ENCODE assay signal across 9 mouse cellular contexts in genomic region chr4:46533934-46534720, GRCm38 (mm10). TPM values are rescaled to one million over a fixed set of nuclear protein-coding genes. Genes with fewer than 3 reads are reported as not detected.
A peak's percentile ranks its signal among the peaks of the same experiment; 100 is the strongest.
DNase-seq lines count a peak whose midpoint lies in the region; ATAC-seq lines count a peak whose summit lies in the region.
"Had no signal": no experiment of that assay in that cellular context is flagged by ENCODE, and none has a peak within 500 bp of the region (broad histone marks: within the 10 kb centered on the region; RNA-seq: fewer than 3 reads in every experiment).

No protein-coding gene starts in this region.

- no peak overlapping the region for H3K4me2 ChIP-seq in limb, embryonic 11.5 days (ENCODE audit: low read depth, severe bottlenecking)
- H3K4me2 ChIP-seq in midbrain, embryonic 11.5 days, result peak overlapping the region; percentile 26; the same call in 1 of the 2 replicates

- H3K9ac ChIP-seq in limb, embryonic 11.5 days (ENCODE audit: low read length), result no peak overlapping the region
- no peak overlapping the region for H3K9ac ChIP-seq in midbrain, embryonic 11.5 days (ENCODE audit: low read length)

- peaks cover 40% of the 10 kb centered on the region for H3K27me3 ChIP-seq in limb, embryonic 11.5 days (ENCODE audit: control insufficient read depth, insufficient read depth, low read length)
- H3K27me3 ChIP-seq in midbrain, embryonic 11.5 days (ENCODE audit: control insufficient read depth, insufficient read depth, low read length), result peaks cover 38% of the 10 kb centered on the region

- peaks cover 2% of the 10 kb centered on the region; the same call in 1 of the 2 replicates for H3K4me1 ChIP-seq in limb, embryonic 11.5 days (ENCODE audit: control insufficient read depth, insufficient read depth, low read length)
- H3K4me1 ChIP-seq in midbrain, embryonic 11.5 days (ENCODE audit: control insufficient read depth, insufficient read depth, low read length), result 0 out of 2 replicates have a peak, but pooled peaks cover 3% of the 10 kb centered on the region

- no peaks in the 10 kb centered on the region for H3K36me3 ChIP-seq in limb, embryonic 11.5 days (ENCODE audit: control insufficient read depth, insufficient read depth, low read length)
- H3K36me3 ChIP-seq in midbrain, embryonic 11.5 days (ENCODE audit: control insufficient read depth, insufficient read depth, low read length), result no peaks in the 10 kb centered on the region

- no peak overlapping the region for H3K27ac ChIP-seq in limb, embryonic 11.5 days (replicated peaks; ENCODE audit: low read depth, low read length)
- no peak overlapping the region for H3K27ac ChIP-seq in midbrain, embryonic 11.5 days (ENCODE audit: low read depth, low read length)

- 8% methylated on average over 29 of the region's 29 CpGs for WGBS in limb, embryonic 11.5 days
- WGBS in midbrain, embryonic 11.5 days, result 12% methylated on average over 29 of the region's 29 CpGs

- no peaks in the 10 kb centered on the region for H3K9me3 ChIP-seq in limb, embryonic 11.5 days (ENCODE audit: control insufficient read depth, low read length)
- H3K9me3 ChIP-seq in midbrain, embryonic 11.5 days (ENCODE audit: control insufficient read depth, low read length), result no peaks in the 10 kb centered on the region

- ATAC-seq in granulocyte monocyte progenitor cell, adult 5-6 weeks (replicated peaks; ENCODE audit: poor library complexity, severe bottlenecking), result peak; percentile 47
- no peak for ATAC-seq in limb, embryonic 11.5 days (ENCODE audit: insufficient number of reproducible peaks, low FRiP score, low TSS enrichment, low read depth)
- no peak for ATAC-seq in midbrain, embryonic 11.5 days (ENCODE audit: low FRiP score)

- peak; percentile 13 for DNase-seq in retina, embryonic 14.5 days (ENCODE audit: low spot score)
- DNase-seq in retina, postnatal 1 day, result no peak
- peak; percentile 39 for DNase-seq in limb, embryonic 11.5 days (ENCODE audit: low spot score)
- no peak for DNase-seq in midbrain, embryonic 11.5 days (ENCODE audit: low spot score, missing footprints)
- DNase-seq in frontal cortex, postnatal 25 days (ENCODE audit: low spot score in 2 of 2), result no peak
- DNase-seq in ovary, postnatal 10 days (ENCODE audit: low spot score), result no peak
- no peak for DNase-seq in natural killer cell, adult 2 months (ENCODE audit: low spot score in 2 of 2)

- peak overlapping the region; percentile 7; the same call in 1 of the 2 replicates for H3K4me3 ChIP-seq in limb, embryonic 11.5 days (ENCODE audit: low read depth, low read length)
- H3K4me3 ChIP-seq in midbrain, embryonic 11.5 days (ENCODE audit: low read depth, low read length), result peak overlapping the region; percentile 11; the same call in 1 of the 2 replicates
- H3K4me3 ChIP-seq: myocyte had no signal

RNA-seq across cellular contexts. Expression of gene Trim14, which starts 1.8 kb away (rescaled TPM):
- 21.1 and 34.2 TPM in 2 replicates for total RNA-seq in granulocyte monocyte progenitor cell, adult 5-6 weeks (2014; fragmentation: Nextera tagmentation)
- 15.6 and 16.3 TPM in 2 replicates for total RNA-seq in granulocyte monocyte progenitor cell, adult 5-6 weeks (2017)
- 0.36 and 0.95 TPM in 2 replicates for polyA plus RNA-seq in limb, embryonic 11.5 days (2014; fragmentation: Nextera tagmentation; extraction: Ambion mirVana)
- polyA plus RNA-seq in midbrain, embryonic 11.5 days (2014; fragmentation: Nextera tagmentation; extraction: Ambion mirVana), result 0.46 and 0.99 TPM in 2 replicates

RNA-seq across cellular contexts. Expression of gene Nans, which starts 45.1 kb away (rescaled TPM):
- 77.2 and 94.3 TPM in 2 replicates for total RNA-seq in granulocyte monocyte progenitor cell, adult 5-6 weeks (2014; fragmentation: Nextera tagmentation)
- total RNA-seq in granulocyte monocyte progenitor cell, adult 5-6 weeks (2017), result 86.2 and 97.0 TPM in 2 replicates
- polyA plus RNA-seq in limb, embryonic 11.5 days (2014; fragmentation: Nextera tagmentation; extraction: Ambion mirVana), result 94.8 and 98.0 TPM in 2 replicates
- 76.0 and 76.5 TPM in 2 replicates for polyA plus RNA-seq in midbrain, embryonic 11.5 days (2014; fragmentation: Nextera tagmentation; extraction: Ambion mirVana)

Comparison
In these comparisons a context has a peak if more than half of its experiments do, and no peak if none do; other contexts are left out.
1. DNase-seq: peak in retina, embryonic 14.5 days (single experiment) and limb, embryonic 11.5 days (single experiment); none in retina, postnatal 1 day (single experiment), midbrain, embryonic 11.5 days (single experiment), frontal cortex, postnatal 25 days (0 of 2), ovary, postnatal 10 days (single experiment) and natural killer cell, adult 2 months (0 of 2).